Mouse (Mus musculus) urinary bladder, adult 18-20 months (tissue): ENCODE data around the gene Prcc.
"Not testable (repeated sequence)": the region's sequence is repeated elsewhere in the genome, so short reads cannot be mapped to it uniquely, and the experiment has no call there.

Source experiments
- DNase-seq, 2 experiments: peaks; one replicate each; pipeline ENCODE4 v3.0.0; 2022; ENCODE audit warnings: low spot score in 2 of 2, mixed read lengths in 2 of 2

Gene Prcc

GRCm38 (mm10) chr3:87905880-87906485 is 20.6 kb upstream of the Prcc start, which contains the start of gene Hdgf:
TSS of gene Hdgf (plus strand) at chr3:87906321.
- DNase-seq, result peak; percentile 87 to 91

GRCm38 (mm10) chr3:87903821-87904220 is 18.4 kb upstream of the Prcc start:
- no peak for DNase-seq

- not testable (repeated sequence) for DNase-seq
These were observed 16.6 kb upstream of the Prcc start for GRCm38 (mm10) chr3:87901959-87902358.

- DNase-seq, result no peak
These were observed 15.7 kb upstream of the Prcc start for GRCm38 (mm10) chr3:87901036-87901624.

GRCm38 (mm10) chr3:87899776-87900175 is 14.4 kb upstream of the Prcc start:
- DNase-seq, result no peak

DNA sequence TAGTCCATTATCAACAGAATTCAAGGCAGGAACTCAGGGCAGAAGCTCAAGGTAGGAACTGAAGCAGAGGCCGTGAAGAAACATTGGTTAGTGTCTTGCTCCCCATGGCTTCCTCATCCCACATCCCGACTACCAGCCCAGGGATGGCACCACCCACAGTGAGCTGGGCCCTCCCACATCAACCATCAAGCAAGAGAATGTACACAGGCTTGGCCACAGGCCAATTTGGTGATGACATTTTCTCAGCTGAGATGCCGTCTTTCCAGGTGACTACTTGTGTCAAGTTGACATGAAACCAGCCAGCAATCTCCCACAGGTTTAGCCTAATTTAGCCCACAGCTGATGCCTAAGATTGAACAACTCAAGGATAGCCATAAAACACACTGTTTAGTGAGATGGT is 13.9 kb upstream of the Prcc start:
- DNase-seq, result no peak

- no peak for DNase-seq
These were observed 8.0 kb upstream of the Prcc start for GRCm38 (mm10) chr3:87893367-87893905.

GRCm38 (mm10) chr3:87891481-87891880 is 6.1 kb upstream of the Prcc start:
- no peak for DNase-seq

- DNase-seq, result not testable (repeated sequence)
These were observed 2.0 kb upstream of the Prcc start for GRCm38 (mm10) chr3:87887400-87887799.

DNA sequence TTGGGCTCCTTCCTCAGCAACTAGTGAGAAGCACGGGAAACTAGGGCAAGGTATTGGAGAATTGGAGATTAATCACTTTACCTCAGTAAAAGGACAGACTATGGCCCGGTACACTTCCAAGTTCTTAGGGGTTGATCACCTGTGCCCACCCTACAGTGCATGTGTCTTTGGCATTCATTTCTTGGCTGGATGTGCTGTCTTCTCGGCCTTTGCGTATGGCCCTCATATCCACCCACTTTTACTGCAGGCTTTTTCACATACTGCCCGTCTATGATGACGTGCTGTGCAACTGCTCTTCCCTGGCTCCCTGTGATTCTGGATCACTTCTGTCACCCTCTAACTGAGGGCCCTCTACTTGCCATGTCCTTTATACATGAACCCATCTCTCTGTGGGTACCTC is 1.0 kb upstream of the Prcc start:
- no peak for DNase-seq

DNA sequence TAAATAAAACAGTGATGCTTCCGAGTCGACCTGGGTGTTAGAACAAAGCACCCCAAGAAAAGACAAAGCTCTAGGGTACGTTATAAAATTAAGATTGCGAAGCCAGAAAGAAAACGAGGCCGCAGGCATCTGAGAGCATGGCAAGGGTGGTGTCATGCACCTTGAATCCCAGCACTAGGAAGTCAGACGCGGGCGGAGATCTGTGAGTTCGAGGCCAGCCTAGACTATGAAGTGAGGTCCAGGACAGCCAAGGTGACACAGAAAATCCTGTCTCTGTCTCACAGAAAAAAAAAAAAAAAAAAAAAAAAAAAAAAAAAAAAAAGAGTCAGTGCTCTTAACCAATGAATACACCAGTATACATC is 577 bp upstream of the Prcc start:
- DNase-seq, result peak in 1 of 2 experiments; percentile 30

GRCm38 (mm10) chr3:87884708-87885251 is 628 bp downstream of the Prcc start:
- peak; percentile 14 to 21 for DNase-seq

- DNase-seq, result no peak
These were observed 1.1 kb downstream of the Prcc start for GRCm38 (mm10) chr3:87884291-87884690.

DNA sequence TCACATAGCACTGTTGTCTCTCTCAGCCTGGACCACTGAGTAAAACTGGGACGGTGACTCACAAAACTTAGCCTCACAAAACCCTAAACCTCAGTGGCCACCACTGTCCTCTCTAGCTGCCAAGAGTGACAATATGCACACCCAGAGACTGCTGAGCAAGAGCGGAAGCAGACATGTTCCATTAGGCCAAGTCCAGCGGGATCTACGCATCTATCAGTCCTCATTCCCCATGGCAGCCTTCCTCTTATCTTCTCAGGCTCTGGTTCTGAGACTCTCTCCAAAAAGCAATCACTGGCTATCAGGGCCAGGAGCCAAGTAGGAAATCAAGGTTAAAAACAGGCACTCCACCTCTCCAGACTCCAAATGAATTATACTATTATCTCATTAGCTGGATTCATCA is 7.7 kb downstream of the Prcc start:
- no peak for DNase-seq

GRCm38 (mm10) chr3:87864111-87864510 is 21.3 kb downstream of the Prcc start:
- not testable (repeated sequence) for DNase-seq

- peak; percentile 28 to 33 for DNase-seq
These were observed 25.6 kb downstream of the Prcc start for GRCm38 (mm10) chr3:87859813-87860212.

DNA sequence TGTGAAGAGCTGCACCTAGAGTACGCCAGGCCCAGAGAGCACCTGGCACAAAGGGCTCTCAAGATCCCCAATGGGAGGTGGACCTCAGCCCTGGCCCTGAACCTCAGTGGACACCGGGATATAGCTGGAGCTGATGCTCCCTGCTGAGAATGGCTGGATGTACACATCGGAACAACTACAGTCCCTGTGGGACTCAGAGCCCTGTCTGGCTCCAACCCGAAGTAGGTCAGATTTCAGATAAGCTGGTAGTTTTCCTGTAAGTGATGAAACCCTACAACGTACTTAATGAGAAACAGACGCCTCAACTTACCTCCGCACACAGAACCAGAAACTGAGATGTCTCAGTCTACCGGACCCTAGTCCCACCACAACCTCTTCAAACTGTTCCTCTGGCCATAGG is 27.7 kb downstream of the Prcc start:
- DNase-seq, result no peak

GRCm38 (mm10) chr3:87855936-87856335 is 29.5 kb downstream of the Prcc start:
- DNase-seq, result no peak

DNA sequence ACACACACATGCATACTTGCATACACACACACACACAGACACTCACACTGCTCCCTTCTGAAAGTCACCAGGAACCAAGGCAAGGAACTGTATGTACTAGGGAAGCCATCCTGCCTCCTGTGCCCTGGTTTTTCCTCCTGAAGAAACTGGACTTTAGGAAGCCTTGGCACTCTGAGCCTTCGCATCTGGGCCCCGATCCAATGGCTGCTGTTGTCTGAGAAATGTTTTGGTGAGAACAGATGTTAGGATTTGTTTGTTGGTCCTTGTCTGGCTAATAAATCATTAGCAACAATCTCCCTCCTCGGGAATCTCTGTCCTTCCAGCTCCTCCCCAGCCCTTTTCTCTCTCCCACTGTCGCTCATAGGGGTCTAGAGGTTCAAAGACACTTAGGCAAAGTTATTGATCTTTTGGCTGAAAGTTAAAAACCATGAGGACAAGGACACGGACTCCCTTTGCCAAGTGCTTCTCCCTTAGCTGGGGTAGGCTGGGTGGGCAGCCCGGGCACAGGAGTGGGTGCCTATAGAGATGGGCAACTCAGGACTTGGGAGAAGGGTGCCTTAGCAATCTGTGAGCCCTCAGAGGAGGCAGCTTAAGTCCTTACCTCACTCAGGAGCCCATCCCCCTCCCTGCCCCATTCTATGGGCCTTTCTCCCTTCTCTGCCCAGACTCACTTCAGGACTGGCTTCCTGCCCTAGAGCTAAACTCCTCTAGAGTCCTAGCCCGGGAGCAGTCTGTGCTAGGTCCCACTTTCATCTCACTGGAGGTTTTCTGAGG is 30.4 kb downstream of the Prcc start:
- DNase-seq, result no peak

- DNase-seq, result no peak
These were observed 36.3 kb downstream of the Prcc start for GRCm38 (mm10) chr3:87849117-87849516.

DNA sequence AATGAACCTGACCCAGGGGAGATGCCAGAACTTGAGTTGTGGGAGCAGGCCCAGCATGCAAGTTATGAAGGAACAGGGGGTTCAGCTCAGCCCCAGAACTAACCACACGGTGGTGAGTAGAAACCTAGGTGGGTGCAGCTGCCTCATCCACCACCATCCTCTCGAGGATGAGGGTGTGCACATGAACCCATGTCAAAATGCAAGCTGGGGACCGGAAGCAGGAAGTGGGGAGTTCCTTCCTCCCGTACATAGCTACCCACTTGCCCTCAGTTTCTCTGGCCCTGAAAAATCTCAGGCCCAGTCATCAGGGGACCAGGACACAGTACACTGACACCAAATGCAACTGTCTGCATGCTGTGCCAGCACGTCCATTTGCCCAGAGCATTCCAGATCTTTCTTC is 37.7 kb downstream of the Prcc start:
- DNase-seq, result no peak

GRCm38 (mm10) chr3:87846650-87847110 is 38.7 kb downstream of the Prcc start, which contains the start of gene Sh2d2a:
TSS of gene Sh2d2a (plus strand) at chr3:87846755.
- DNase-seq, result no peak
